Mouse (Mus musculus) lung, adult 2 months (tissue): ENCODE data around the gene Tox2. TPM values are rescaled to one million over a fixed set of nuclear protein-coding genes. Genes with fewer than 3 reads are reported as not detected.
A peak's percentile ranks its signal among the peaks of the same experiment; 100 is the strongest.

Experiments
- DNase-seq: peaks from one replicate; pipeline ENCODE4 v3.0.0; 2022
- H3K4me1 ChIP-seq: fragments of 200-500 bp; 2 replicates; pipeline ENCODE4 v1.6.1; 2011; ENCODE audit warnings: low read length; ENCODE audit not compliant: control insufficient read depth, insufficient read depth
- H3K4me3 ChIP-seq: fragments of 200-500 bp; replicated peaks from 2 replicates; pipeline ENCODE3; 2011; ENCODE audit warnings: low read depth, mild to moderate bottlenecking, control low read depth, low read length; ENCODE audit errors: extremely low read depth
- CTCF ChIP-seq: fragments of 200-500 bp; IDR thresholded peaks from 2 replicates; pipeline ENCODE4 v1.5.1; 2011; ENCODE audit warnings: mild to moderate bottlenecking, low read length, control low read depth; ENCODE audit not compliant: insufficient read depth
- POLR2A ChIP-seq: fragments of 200-500 bp; IDR thresholded peaks from 2 replicates; pipeline ENCODE4 v1.6.1; 2011; ENCODE audit warnings: low read depth, mild to moderate bottlenecking, control low read depth, low read length, borderline replicate concordance; ENCODE audit errors: extremely low read depth
- whole genome bisulfite sequencing: fragments of 180-500 bp; shearing (Covaris S2); methylation state at CpG from one replicate; pipeline ENCODE4 v1.1.7; 2018; 5-methylcytosine and 5-hydroxymethylcytosine counted together
- polyA plus RNA-seq: library from polyadenylated mRNA; depleted of rRNA; stranded (reverse); fragments of >200 nt; gene quantifications from 2 replicates; pipeline ENCODE4 v1.2.3, GENCODE M21; 2012

Gene Tox2
- polyA plus RNA-seq, 1 experiment: 34.2 TPM

GRCm38 (mm10) chr2:163301641-163302040 lies 98.7 kb downstream of the Tox2 start:
- Histone ChIP-seq H3K4me1 (no peaks in the 10 kb centered on the region), H3K4me3 (no peak overlapping the region)
- DNase-seq: no peak
- no peak for TF ChIP-seq POLR2A
- 0 out of 2 replicates have a peak, but pooled peaks have one; percentile 34 for TF ChIP-seq CTCF
- 57% methylated on average over 5 of the region's 5 CpGs for WGBS

- no peak for DNase-seq
- H3K4me1 ChIP-seq: no peaks in the 10 kb centered on the region
- WGBS: 70% methylated on average over 9 of the region's 9 CpGs
- H3K4me3 ChIP-seq: no peak overlapping the region
- TF ChIP-seq POLR2A (no peak), CTCF (no peak)
Observed at GRCm38 (mm10) chr2:163303037-163303436, 100.1 kb downstream of the Tox2 start.

GRCm38 (mm10) chr2:163309376-163309775 lies 106.5 kb downstream of the Tox2 start:
- 89% methylated on average over 17 of the region's 17 CpGs for WGBS
- no peak for DNase-seq
- Histone ChIP-seq H3K4me3 (no peak overlapping the region), H3K4me1 (no peaks in the 10 kb centered on the region)
- TF ChIP-seq CTCF (no peak), POLR2A (no peak)

GRCm38 (mm10) chr2:163310163-163310688 lies 107.3 kb downstream of the Tox2 start:
- no peaks in the 10 kb centered on the region for H3K4me1 ChIP-seq
- no peak overlapping the region for H3K4me3 ChIP-seq
- TF ChIP-seq POLR2A (no peak), CTCF (no peak)
- 70% methylated on average over 11 of the region's 11 CpGs for WGBS
- DNase-seq: no peak

- no peak for TF ChIP-seq POLR2A
- no peak for TF ChIP-seq CTCF
- WGBS: 65% methylated on average over 4 of the region's 4 CpGs
Observed at GRCm38 (mm10) chr2:163317281-163317680, 114.4 kb downstream of the Tox2 start.

GRCm38 (mm10) chr2:163318777-163319176 lies 115.9 kb downstream of the Tox2 start:
- TF ChIP-seq CTCF (no peak), POLR2A (no peak)
- Histone ChIP-seq H3K4me1 (no peaks in the 10 kb centered on the region), H3K4me3 (no peak overlapping the region)
- DNase-seq: no peak
- 90% methylated on average over 3 of the region's 3 CpGs for WGBS

More at GRCm38 (mm10) chr2:163317281-163317680, 114.4 kb downstream of the Tox2 start:
- no peaks in the 10 kb centered on the region for H3K4me1 ChIP-seq
- DNase-seq: no peak
- H3K4me3 ChIP-seq: no peak overlapping the region

- DNase-seq: no peak
- no peak for TF ChIP-seq CTCF
- no peak for TF ChIP-seq POLR2A
- Histone ChIP-seq H3K4me3 (no peak overlapping the region), H3K4me1 (no peaks in the 10 kb centered on the region)
- WGBS: 34% methylated on average over 1 of the region's 1 CpGs
Observed at GRCm38 (mm10) chr2:163323163-163323562, 120.2 kb downstream of the Tox2 start.

DNA sequence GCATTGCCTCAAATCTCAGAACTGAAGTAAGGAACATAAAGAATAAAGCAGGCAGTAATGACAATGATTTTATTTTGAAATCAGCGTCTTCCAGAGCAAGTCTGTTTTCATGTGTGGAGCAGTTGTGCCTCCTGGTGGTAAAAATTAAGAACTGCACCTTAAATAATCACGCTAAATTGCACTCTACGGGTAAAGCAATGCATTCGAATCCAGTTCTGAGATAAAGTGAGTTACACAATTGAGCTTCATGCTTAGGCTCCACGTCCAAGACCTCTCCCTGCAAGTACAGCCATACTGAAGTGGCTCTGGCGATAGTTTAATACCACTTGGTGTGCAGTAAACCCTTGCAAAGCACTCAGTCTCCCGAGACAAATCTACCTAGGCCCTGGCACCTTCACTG lies 127.8 kb downstream of the Tox2 start:
- no peak for TF ChIP-seq POLR2A
- TF ChIP-seq CTCF: peak; percentile 46; the same call in 1 of the 2 replicates
- DNase-seq: no peak
- Histone ChIP-seq H3K4me3 (no peak overlapping the region), H3K4me1 (no peaks in the 10 kb centered on the region)
- WGBS: 21% methylated on average over 7 of the region's 7 CpGs

DNA sequence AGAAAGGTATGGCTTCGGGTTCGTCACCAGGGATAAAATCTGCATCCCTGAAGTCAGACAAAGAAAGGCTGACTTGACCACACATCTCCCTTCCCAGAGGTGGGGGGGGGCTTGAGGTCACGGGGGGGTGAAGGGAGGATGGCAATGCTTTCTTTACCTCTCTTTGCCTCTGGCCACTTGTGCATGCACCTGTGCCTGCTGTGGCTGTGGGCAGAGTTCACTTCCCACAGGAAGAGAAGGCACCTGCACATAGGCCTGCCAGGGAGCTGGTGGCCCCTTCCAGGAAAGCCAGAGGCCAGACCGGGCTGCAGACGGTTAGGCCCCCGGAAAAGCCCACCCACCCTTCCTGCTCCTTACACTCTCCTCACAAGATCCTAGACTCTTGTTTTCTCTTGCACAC lies 128.5 kb downstream of the Tox2 start:
- Histone ChIP-seq H3K4me3 (no peak overlapping the region), H3K4me1 (no peaks in the 10 kb centered on the region)
- TF ChIP-seq CTCF (no peak), POLR2A (no peak)
- WGBS: 70% methylated on average over 6 of the region's 6 CpGs
- DNase-seq: no peak

DNA sequence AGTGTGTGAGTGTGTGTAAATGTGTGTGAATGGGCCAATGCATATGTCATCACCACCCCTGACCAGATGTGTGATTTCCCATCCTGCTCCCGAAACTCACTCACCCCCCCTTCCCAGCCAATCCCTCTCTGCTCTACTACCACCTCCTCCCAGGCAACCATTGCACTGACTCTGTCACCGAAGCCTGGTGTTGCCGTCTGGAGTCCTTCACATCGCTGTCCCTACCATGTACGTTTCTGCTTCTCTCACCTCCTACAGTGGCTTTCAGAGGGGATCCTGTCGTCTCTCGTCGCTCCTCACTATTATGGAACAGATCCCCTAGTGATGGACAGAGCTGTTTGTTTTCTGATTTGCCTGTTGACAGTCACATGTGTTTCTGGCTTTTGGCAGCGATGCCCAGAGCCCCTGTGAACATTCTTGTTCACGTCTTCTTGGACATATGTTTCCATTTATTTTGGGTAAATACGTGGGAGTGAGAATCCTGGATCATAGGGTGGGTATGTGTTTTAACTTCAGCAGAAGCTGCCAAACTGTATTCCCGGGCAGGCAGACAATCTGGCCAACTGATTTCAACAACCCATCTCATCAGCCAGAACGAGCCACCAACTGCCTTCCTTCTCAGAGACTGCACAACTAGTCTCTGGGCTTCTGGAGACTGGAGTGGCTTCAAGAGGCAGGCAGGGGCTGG lies 129.6 kb downstream of the Tox2 start:
- Histone ChIP-seq H3K4me3 (no peak overlapping the region), H3K4me1 (no peaks in the 10 kb centered on the region)
- 57% methylated on average over 13 of the region's 13 CpGs for WGBS
- TF ChIP-seq CTCF (no peak), POLR2A (no peak)
- no peak for DNase-seq
